Mouse (Mus musculus) heart, embryonic 14.5 days (tissue): ENCODE measurements around the gene Boc. TPM values are rescaled to one million over a fixed set of nuclear protein-coding genes. Genes with fewer than 3 reads are reported as not detected.
A peak's percentile ranks its signal among the peaks of the same experiment; 100 is the strongest.

Source experiments
- ATAC-seq: fragments of 200-750 bp; cut with Nextera tagmentation; 2 replicates; pipeline ENCODE4 v1.8.0; 2017; ENCODE audit warnings: low read depth, moderate TSS enrichment; ENCODE audit not compliant: insufficient number of reproducible peaks, insufficient read depth, low FRiP score
- H3K27ac ChIP-seq, 2 experiments: fragments of 200-500 bp in 1 of 2; fragments of 300-500 bp in 1 of 2; sonication (generic) in 1 of 2; replicated peaks in 1 of 2; 2 replicates each; pipeline ENCODE4 v1.5.1; 2012 to 2014; ENCODE audit warnings: low read depth in 2 of 2, low read length in 2 of 2, control low read depth in 1 of 2, mild to moderate bottlenecking in 1 of 2, mixed read lengths in 1 of 2; ENCODE audit not compliant: control insufficient read depth in 1 of 2, insufficient read depth in 1 of 2
- H3K27me3 ChIP-seq: fragments of 300-500 bp; sonication (generic); 2 replicates; pipeline ENCODE4 v1.6.1; 2014; ENCODE audit warnings: mild to moderate bottlenecking, low read length, control low read depth; ENCODE audit not compliant: control insufficient read depth, insufficient read depth
- H3K36me3 ChIP-seq: fragments of 300-500 bp; sonication (generic); 2 replicates; pipeline ENCODE4 v1.6.1; 2014; ENCODE audit warnings: mild to moderate bottlenecking, control low read depth, low read length, mixed read lengths; ENCODE audit not compliant: control insufficient read depth, insufficient read depth
- H3K4me1 ChIP-seq, 2 experiments: fragments of 200-500 bp in 1 of 2; fragments of 300-500 bp in 1 of 2; sonication (generic) in 1 of 2; 2 replicates each; pipeline ENCODE4 v1.6.1; 2012 to 2014; ENCODE audit warnings: low read length in 2 of 2, control low read depth in 1 of 2, mixed read lengths in 1 of 2; ENCODE audit not compliant: control insufficient read depth in 2 of 2, insufficient read depth in 2 of 2
- H3K4me2 ChIP-seq: fragments of 300-500 bp; sonication (generic); 2 replicates; pipeline ENCODE4 v1.6.1; 2014; ENCODE audit warnings: mild to moderate bottlenecking, low read length
- H3K4me3 ChIP-seq, 2 experiments: fragments of 200-500 bp in 1 of 2; fragments of 300-500 bp in 1 of 2; sonication (generic) in 1 of 2; 2 replicates each; pipeline ENCODE4 v1.5.1; 2012 to 2014; ENCODE audit warnings: low read length in 2 of 2, mild to moderate bottlenecking in 2 of 2, control low read depth in 1 of 2, low read depth in 1 of 2, moderate library complexity in 1 of 2; ENCODE audit not compliant: control insufficient read depth in 1 of 2, insufficient read depth in 1 of 2
- H3K9ac ChIP-seq: fragments of 300-500 bp; sonication (generic); 2 replicates; pipeline ENCODE4 v1.6.1; 2014; ENCODE audit warnings: mild to moderate bottlenecking, low read length
- H3K9me3 ChIP-seq: fragments of 300-500 bp; sonication (generic); 2 replicates; pipeline ENCODE4 v1.6.1; 2016; ENCODE audit warnings: low read length, control low read depth; ENCODE audit not compliant: control insufficient read depth
- WGBS: fragments of 180-500 bp; shearing (Covaris S2); extraction: QIAGEN DNeasy Blood & Tissue Kit; methylation state at CpG from one replicate; pipeline ENCODE4 v1.1.7; 2014; 5-methylcytosine and 5-hydroxymethylcytosine counted together
- polyA plus RNA-seq: library from polyadenylated mRNA; unstranded; fragments of >200 nt; fragmentation: Nextera tagmentation; extraction: Ambion mirVana; gene quantifications from 2 replicates; pipeline ENCODE4 v1.2.1, GENCODE M21; 2014

Gene Boc
- 6.0 and 7.6 TPM in 2 replicates for polyA plus RNA-seq

- ATAC-seq: peak; percentile 52
- peak within 1 kb of the TSS; percentile 92 for H3K4me2 ChIP-seq
- peak within 1 kb of the TSS; percentile 58 to 78 for H3K27ac ChIP-seq
- H3K27me3 ChIP-seq: no peaks in the 10 kb centered on the region
- peak within 1 kb of the TSS; percentile 82 for H3K9ac ChIP-seq
- H3K4me1 ChIP-seq: peaks cover 0 to 4% of the 10 kb centered on the region in 2 experiments; a peak in 2 of 4 replicates
- no peaks in the 10 kb centered on the region for H3K9me3 ChIP-seq
- no peaks in the 10 kb centered on the region for H3K36me3 ChIP-seq
- 1% methylated on average over 45 of the region's 46 CpGs for WGBS
- peak within 1 kb of the TSS; percentile 87 to 88 for H3K4me3 ChIP-seq
These were observed at the start of gene Boc for GRCm38 (mm10) chr16:44558471-44559329. TSS of gene Boc (minus strand) at chr16:44558897.

- no peak overlapping the region for H3K27ac ChIP-seq
- no peak overlapping the region for H3K4me3 ChIP-seq
- no peaks in the 10 kb centered on the region for H3K27me3 ChIP-seq
- ATAC-seq: no peak
- WGBS: 79% methylated on average over 1 of the region's 1 CpGs
- H3K4me2 ChIP-seq: no peak overlapping the region
- H3K4me1 ChIP-seq: peaks cover 5 to 9% of the 10 kb centered on the region in 2 experiments; a peak in 3 of 4 replicates
- no peak overlapping the region for H3K9ac ChIP-seq
- no peaks in the 10 kb centered on the region for H3K36me3 ChIP-seq
- no peaks in the 10 kb centered on the region; the same call in 1 of the 2 replicates for H3K9me3 ChIP-seq
These were observed 47.9 kb upstream of the Boc start for GRCm38 (mm10) chr16:44606643-44607042.

- no peak overlapping the region for H3K4me3 ChIP-seq
- WGBS: 50% methylated on average over 9 of the region's 9 CpGs
- H3K9ac ChIP-seq: no peak overlapping the region
- H3K27me3 ChIP-seq: no peaks in the 10 kb centered on the region
- no peaks in the 10 kb centered on the region for H3K36me3 ChIP-seq
- no peak for ATAC-seq
- no peak overlapping the region for H3K27ac ChIP-seq
- no peaks in the 10 kb centered on the region; the same call in 1 of the 2 replicates for H3K9me3 ChIP-seq
- no peak overlapping the region for H3K4me2 ChIP-seq
- peaks cover 5 to 9% of the 10 kb centered on the region in 2 experiments; a peak in 3 of 4 replicates for H3K4me1 ChIP-seq
These were observed 45.4 kb upstream of the Boc start for GRCm38 (mm10) chr16:44604021-44604616.

GRCm38 (mm10) chr16:44601999-44602794, 43.5 kb upstream of the Boc start:
- WGBS: 32% methylated on average over 8 of the region's 8 CpGs
- no peak overlapping the region for H3K4me3 ChIP-seq
- no peak overlapping the region for H3K4me2 ChIP-seq
- no peaks in the 10 kb centered on the region for H3K9me3 ChIP-seq
- ATAC-seq: no peak
- peaks cover 5 to 9% of the 10 kb centered on the region in 2 experiments; a peak in 3 of 4 replicates for H3K4me1 ChIP-seq
- no peak overlapping the region for H3K9ac ChIP-seq
- H3K36me3 ChIP-seq: no peaks in the 10 kb centered on the region
- H3K27me3 ChIP-seq: no peaks in the 10 kb centered on the region
- no peak overlapping the region for H3K27ac ChIP-seq

- 41% methylated on average over 2 of the region's 2 CpGs for WGBS
- H3K4me1 ChIP-seq: peaks cover 5 to 9% of the 10 kb centered on the region in 2 experiments; a peak in 3 of 4 replicates
- no peak for ATAC-seq
These were observed 42.5 kb upstream of the Boc start for GRCm38 (mm10) chr16:44601182-44601581.

GRCm38 (mm10) chr16:44597106-44597806, 38.6 kb upstream of the Boc start:
- no peaks in the 10 kb centered on the region for H3K27me3 ChIP-seq
- ATAC-seq: no peak
- H3K4me2 ChIP-seq: no peak overlapping the region
- peaks cover 1 to 4% of the 10 kb centered on the region in 2 experiments; a peak in 3 of 4 replicates for H3K4me1 ChIP-seq
- no peak overlapping the region for H3K4me3 ChIP-seq
- 80% methylated on average over 2 of the region's 2 CpGs for WGBS
- no peak overlapping the region; a peak in 1 of 4 replicates for H3K27ac ChIP-seq
- H3K9me3 ChIP-seq: no peaks in the 10 kb centered on the region
- H3K36me3 ChIP-seq: no peaks in the 10 kb centered on the region
- no peak overlapping the region for H3K9ac ChIP-seq

More at GRCm38 (mm10) chr16:44601182-44601581, 42.5 kb upstream of the Boc start:
- Histone ChIP-seq H3K4me2 (no peak overlapping the region), H3K4me3 (no peak overlapping the region), H3K36me3 (no peaks in the 10 kb centered on the region), H3K27ac (no peak overlapping the region), H3K27me3 (no peaks in the 10 kb centered on the region), H3K9me3 (no peaks in the 10 kb centered on the region), H3K9ac (no peak overlapping the region)

- WGBS: 67% methylated on average over 1 of the region's 1 CpGs
- no peak overlapping the region for H3K4me3 ChIP-seq
These were observed 30.8 kb upstream of the Boc start for GRCm38 (mm10) chr16:44589506-44589905.

More at GRCm38 (mm10) chr16:44589506-44589905, 30.8 kb upstream of the Boc start:
- ATAC-seq: no peak
- H3K4me2 ChIP-seq: no peak overlapping the region
- H3K27me3 ChIP-seq: no peaks in the 10 kb centered on the region
- H3K4me1 ChIP-seq: no peaks in the 10 kb centered on the region
- no peaks in the 10 kb centered on the region for H3K9me3 ChIP-seq
- H3K9ac ChIP-seq: no peak overlapping the region
- H3K36me3 ChIP-seq: no peaks in the 10 kb centered on the region
- no peak overlapping the region for H3K27ac ChIP-seq
